Mouse (Mus musculus) lung, adult 2 months (tissue): Measurements from ENCODE around the gene Car14.

ENCODE experiments used
- CTCF ChIP-seq: fragments of 200-500 bp; IDR thresholded peaks from 2 replicates; pipeline ENCODE4 v1.5.1; 2011; ENCODE audit warnings: mild to moderate bottlenecking, low read length, control low read depth; ENCODE audit not compliant: insufficient read depth
- POLR2A ChIP-seq: fragments of 200-500 bp; IDR thresholded peaks from 2 replicates; pipeline ENCODE4 v1.6.1; 2011; ENCODE audit warnings: low read depth, mild to moderate bottlenecking, control low read depth, low read length, borderline replicate concordance; ENCODE audit errors: extremely low read depth

- no peak for TF ChIP-seq POLR2A
- no peak for TF ChIP-seq CTCF
Observed at GRCm38 (mm10) chr3:95932566-95932965, 28.1 kb upstream of the Car14 start.
